Mouse (Mus musculus): ENCODE measurements around the gene 2310011J03Rik.

DNA sequence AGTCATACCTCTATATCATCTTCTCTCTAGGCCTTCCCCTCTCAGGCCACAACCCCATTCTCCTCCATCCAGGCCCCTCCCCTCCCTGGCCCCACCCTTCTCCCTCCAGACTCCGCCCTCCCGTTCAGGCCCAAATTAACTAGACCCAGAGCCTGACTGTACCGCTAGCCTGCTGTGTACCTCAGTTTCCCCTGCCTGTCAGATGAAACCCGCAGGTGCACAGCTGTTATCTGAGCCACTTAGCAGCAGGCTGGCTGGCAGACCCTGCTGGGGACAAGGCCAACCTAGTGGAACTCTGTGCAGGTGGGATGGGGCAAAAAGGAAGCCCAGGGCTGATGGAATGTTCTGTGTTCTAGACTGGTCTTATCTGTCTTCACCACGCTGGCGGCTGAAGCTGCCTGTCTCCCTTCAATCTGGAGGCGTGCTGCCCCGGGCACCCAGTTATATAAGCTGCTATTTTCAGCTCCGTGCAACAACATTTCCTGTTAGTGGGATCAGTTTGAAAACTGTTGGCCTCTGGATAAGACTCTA is 23.9 kb upstream of the 2310011J03Rik start:
- TF ChIP-seq EP300 (IDR thresholded peaks at IDR 0.05; ENCODE audit: low read depth) (peak; percentile 70), CTCF (IDR thresholded peaks at IDR 0.05; ENCODE audit: low read depth) (no peak)
